Mouse (Mus musculus) heart, embryonic 15.5 days (tissue): Measurements from ENCODE around the gene Olfr366. TPM values are rescaled to one million over a fixed set of nuclear protein-coding genes. Genes with fewer than 3 reads are reported as not detected.
"Not testable (repeated sequence)": the region's sequence is repeated elsewhere in the genome, so short reads cannot be mapped to it uniquely, and the experiment has no call there.

Experiments used
- ATAC-seq: fragments of 200-750 bp; cut with Nextera tagmentation; replicated peaks from 2 replicates; pipeline ENCODE4 v1.8.0; 2017; ENCODE audit warnings: low read depth, moderate TSS enrichment; ENCODE audit not compliant: insufficient number of reproducible peaks, insufficient read depth, low FRiP score
- H3K27ac ChIP-seq: fragments of 300-500 bp; sonication (generic); 2 replicates; pipeline ENCODE4 v1.5.1; 2015; ENCODE audit warnings: mild to moderate bottlenecking, inconsistent platforms
- H3K27me3 ChIP-seq: fragments of 300-500 bp; sonication (generic); 2 replicates; pipeline ENCODE4 v1.6.1; 2015; ENCODE audit warnings: inconsistent platforms
- H3K36me3 ChIP-seq: fragments of 300-500 bp; sonication (generic); 2 replicates; pipeline ENCODE4 v1.6.1; 2015; ENCODE audit warnings: mild to moderate bottlenecking, inconsistent platforms
- H3K4me1 ChIP-seq: fragments of 300-500 bp; sonication (generic); replicated peaks from 2 replicates; pipeline ENCODE4 v1.6.1; 2015; ENCODE audit warnings: inconsistent platforms
- H3K4me2 ChIP-seq: fragments of 300-500 bp; sonication (generic); 2 replicates; pipeline ENCODE4 v1.6.1; 2015; ENCODE audit warnings: inconsistent platforms, mild to moderate bottlenecking, moderate library complexity
- H3K4me3 ChIP-seq: fragments of 300-500 bp; sonication (generic); 2 replicates; pipeline ENCODE4 v1.5.1; 2015; ENCODE audit warnings: mild to moderate bottlenecking, inconsistent platforms
- H3K9ac ChIP-seq: fragments of 300-500 bp; sonication (generic); 2 replicates; pipeline ENCODE4 v1.6.1; 2015; ENCODE audit warnings: mild to moderate bottlenecking, inconsistent platforms
- H3K9me3 ChIP-seq: fragments of 300-500 bp; sonication (generic); replicated peaks from 2 replicates; pipeline ENCODE4 v1.6.1; 2016; ENCODE audit warnings: inconsistent platforms
- WGBS: fragments of 180-500 bp; shearing (Covaris S2); methylation state at CpG from one replicate; pipeline ENCODE4 v1.1.7; 2015; ENCODE audit warnings: mixed read lengths; 5-methylcytosine and 5-hydroxymethylcytosine counted together
- polyA plus RNA-seq: library from polyadenylated mRNA; unstranded; fragments of >200 nt; fragmentation: Nextera tagmentation; extraction: Ambion mirVana; gene quantifications from 2 replicates; pipeline ENCODE4 v1.2.1, GENCODE M21; 2015

Olfr366 gene
- not detected in 2 replicates for polyA plus RNA-seq

DNA sequence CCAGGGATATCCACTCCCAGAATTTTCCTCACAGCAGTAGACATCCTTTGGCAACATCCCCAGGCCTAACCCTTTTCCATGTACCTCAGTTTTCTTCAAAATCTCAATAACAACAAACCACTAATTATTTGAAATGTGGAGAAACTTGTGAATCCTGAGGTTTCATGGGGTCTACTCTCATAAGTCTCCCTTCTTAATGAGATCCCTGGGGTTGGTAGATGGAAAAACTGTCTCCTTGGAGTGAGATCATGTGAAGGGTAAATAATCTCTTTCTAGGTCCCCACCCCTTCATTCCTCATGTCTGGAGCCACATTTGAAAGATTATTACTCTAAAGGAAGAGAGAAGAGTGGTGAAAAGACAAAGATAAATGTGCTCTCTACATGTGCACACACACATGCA, at the start of gene Olfr366:
Olfr366 (plus strand) TSS at position 301 of the 400 bp plus-strand sequence.
- Histone ChIP-seq H3K27me3 (no peaks in the 10 kb centered on the region), H3K36me3 (no peaks in the 10 kb centered on the region), H3K27ac (no peak within 1 kb of the TSS), H3K4me3 (no peak within 1 kb of the TSS), H3K9ac (no peak within 1 kb of the TSS), H3K9me3 (no peaks in the 10 kb centered on the region), H3K4me1 (no peaks in the 10 kb centered on the region), H3K4me2 (no peak within 1 kb of the TSS)
- no peak for ATAC-seq

DNA sequence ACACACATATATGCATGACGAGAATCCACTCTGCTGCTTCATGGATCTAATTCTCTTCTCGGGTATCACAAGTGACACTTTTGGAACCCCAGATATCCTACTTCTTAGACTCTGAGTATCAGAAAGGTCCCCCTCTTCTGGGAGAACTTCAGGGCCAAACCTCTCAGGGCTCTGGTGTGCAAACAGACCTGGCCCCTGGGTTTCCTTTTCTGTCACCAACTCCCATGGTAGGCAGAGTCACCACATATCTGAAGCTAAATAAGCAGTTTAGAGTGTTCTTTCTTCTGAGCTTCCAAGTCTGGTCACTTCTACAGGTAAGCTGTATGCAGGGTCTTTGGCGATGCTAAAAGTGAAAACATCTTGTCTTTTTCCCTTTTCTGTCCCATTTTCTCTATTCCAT, 23.5 kb upstream of the Olfr366 start, which contains the start of gene Olfr365:
Olfr365 (plus strand) TSS at position 301 of the 400 bp plus-strand sequence.
- Histone ChIP-seq H3K36me3 (no peaks in the 10 kb centered on the region), H3K9ac (no peak within 1 kb of the TSS), H3K27me3 (no peaks in the 10 kb centered on the region), H3K9me3 (no peaks in the 10 kb centered on the region), H3K4me2 (no peak within 1 kb of the TSS), H3K4me1 (no peaks in the 10 kb centered on the region), H3K4me3 (no peak within 1 kb of the TSS), H3K27ac (no peak within 1 kb of the TSS)
- 57% methylated on average over 3 of the region's 3 CpGs for WGBS
- no peak for ATAC-seq

DNA sequence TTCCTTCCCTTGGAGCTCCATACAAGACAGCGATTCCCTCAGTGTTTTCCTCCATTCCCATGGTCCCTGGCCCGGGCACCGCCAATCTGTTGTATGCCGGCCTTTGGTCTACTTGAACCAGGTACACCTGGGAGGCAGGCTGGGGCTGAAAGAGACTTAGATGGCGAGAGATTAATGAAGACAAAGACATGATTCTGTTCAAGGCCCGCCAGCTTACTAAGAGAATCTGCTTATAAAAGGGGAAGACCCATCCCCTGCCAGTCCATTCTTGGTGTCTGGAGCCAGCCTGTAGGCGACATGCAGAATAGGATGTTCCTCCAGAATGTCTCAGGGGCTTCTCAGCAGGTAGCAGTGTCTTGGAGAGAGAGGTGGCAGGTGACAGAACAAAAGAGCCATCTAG, 50.4 kb downstream of the Olfr366 start:
- not testable (repeated sequence) for H3K4me1 ChIP-seq, H3K4me2 ChIP-seq, H3K9ac ChIP-seq, H3K36me3 ChIP-seq, ATAC-seq, H3K4me3 ChIP-seq, H3K9me3 ChIP-seq, H3K27me3 ChIP-seq, H3K27ac ChIP-seq
- WGBS = 68% methylated on average over 7 of the region's 7 CpGs

Other genes with a start within 250 kb of the Olfr366 start
- gene Olfr357, start 217.7 kb upstream of the Olfr366 start, polyA plus RNA-seq = not detected in 2 replicates
- not detected in 2 replicates for gene Olfr358, start 202.2 kb upstream of the Olfr366 start, polyA plus RNA-seq
- not detected in 2 replicates for gene Olfr360, start 145.8 kb upstream of the Olfr366 start, polyA plus RNA-seq
- not detected in 2 replicates for gene Olfr361, start 122.3 kb upstream of the Olfr366 start, polyA plus RNA-seq
- not detected in 2 replicates for gene Olfr362, start 93.7 kb upstream of the Olfr366 start, polyA plus RNA-seq
- gene Olfr364-ps1, start 72.3 kb upstream of the Olfr366 start, polyA plus RNA-seq = not detected in 2 replicates
- not detected in 2 replicates for gene Olfr365, start 23.4 kb upstream of the Olfr366 start, polyA plus RNA-seq
- not detected in 2 replicates for gene Olfr368, start 114.9 kb downstream of the Olfr366 start, polyA plus RNA-seq
- 30.3 and 31.6 TPM in 2 replicates for gene Pdcl, start 147.8 kb downstream of the Olfr366 start, polyA plus RNA-seq
- 9.2 and 11.4 TPM in 2 replicates for gene Rc3h2, start 211.3 kb downstream of the Olfr366 start, polyA plus RNA-seq
- 3.9 and 4.8 TPM in 2 replicates for gene Zbtb26, start 231.6 kb downstream of the Olfr366 start, polyA plus RNA-seq
- gene Zbtb6, start 231.6 kb downstream of the Olfr366 start, polyA plus RNA-seq = 3.3 and 3.9 TPM in 2 replicates
- 25.3 and 25.9 TPM in 2 replicates for gene Rabgap1, start 231.7 kb downstream of the Olfr366 start, polyA plus RNA-seq